Mouse (Mus musculus) intestine, embryonic 14.5 days (tissue): ENCODE measurements around the gene Rtl10. TPM values are rescaled to one million over a fixed set of nuclear protein-coding genes. Genes with fewer than 3 reads are reported as not detected.
A peak's percentile ranks its signal among the peaks of the same experiment; 100 is the strongest.

Experiments
- ATAC-seq: fragments of 200-750 bp; cut with Nextera tagmentation; replicated peaks from 2 replicates; pipeline ENCODE4 v1.8.0; 2017; ENCODE audit warnings: low read depth, moderate number of reproducible peaks, moderate TSS enrichment, moderate library complexity; ENCODE audit not compliant: low FRiP score, low TSS enrichment
- DNase-seq: peaks from one replicate; pipeline ENCODE4 v3.0.0-alpha.2; 2018; ENCODE audit warnings: low spot score
- H3K27ac ChIP-seq: fragments of 300-500 bp; sonication (generic); 2 replicates; pipeline ENCODE4 v1.5.1; 2014; ENCODE audit warnings: low read depth, mild to moderate bottlenecking, control low read depth
- H3K27me3 ChIP-seq: fragments of 300-500 bp; sonication (generic); replicated peaks from 2 replicates; pipeline ENCODE4 v1.6.1; 2014; ENCODE audit warnings: low read length, control low read depth; ENCODE audit not compliant: control insufficient read depth, insufficient read depth
- H3K36me3 ChIP-seq: fragments of 300-500 bp; sonication (generic); 2 replicates; pipeline ENCODE4 v1.6.1; 2014; ENCODE audit warnings: low read length, control low read depth; ENCODE audit not compliant: control insufficient read depth, insufficient read depth
- H3K4me1 ChIP-seq: fragments of 300-500 bp; sonication (generic); replicated peaks from 2 replicates; pipeline ENCODE4 v1.6.1; 2014; ENCODE audit warnings: low read length, control low read depth, mixed read lengths; ENCODE audit not compliant: control insufficient read depth, insufficient read depth
- H3K4me2 ChIP-seq: fragments of 300-500 bp; sonication (generic); 2 replicates; pipeline ENCODE4 v1.6.1; 2014; ENCODE audit warnings: low read length
- H3K4me3 ChIP-seq: fragments of 300-500 bp; sonication (generic); 2 replicates; pipeline ENCODE4 v1.5.1; 2014; ENCODE audit warnings: low read depth, low read length, control low read depth, mixed read lengths
- H3K9ac ChIP-seq: fragments of 300-500 bp; sonication (generic); 2 replicates; pipeline ENCODE4 v1.6.1; 2014; ENCODE audit warnings: mild to moderate bottlenecking, low read length
- H3K9me3 ChIP-seq: fragments of 300-500 bp; sonication (generic); 2 replicates; pipeline ENCODE4 v1.6.1; 2016; ENCODE audit warnings: low read length, control low read depth; ENCODE audit not compliant: control insufficient read depth
- WGBS: fragments of 180-500 bp; shearing (Covaris S2); extraction: QIAGEN DNeasy Blood & Tissue Kit; methylation state at CpG from one replicate; pipeline ENCODE4 v1.1.7; 2014; 5-methylcytosine and 5-hydroxymethylcytosine counted together
- polyA plus RNA-seq: library from polyadenylated mRNA; unstranded; fragments of >200 nt; fragmentation: Nextera tagmentation; extraction: Ambion mirVana; gene quantifications from 2 replicates; pipeline ENCODE4 v1.2.1, GENCODE M21; 2014

The Rtl10 gene
- polyA plus RNA-seq, 1 experiment from 2014 or later = 2.3 TPM

GRCm38 (mm10) chr16:18486126-18486525 lies 12.6 kb upstream of the Rtl10 start:
- Histone ChIP-seq H3K9me3 (no peaks in the 10 kb centered on the region), H3K4me1 (no peaks in the 10 kb centered on the region), H3K4me2 (no peak overlapping the region), H3K4me3 (no peak overlapping the region), H3K36me3 (no peaks in the 10 kb centered on the region), H3K27me3 (no peaks in the 10 kb centered on the region), H3K27ac (no peak overlapping the region), H3K9ac (no peak overlapping the region)
- ATAC-seq (no peak), DNase-seq (no peak)
- WGBS = 97% methylated on average over 2 of the region's 2 CpGs

GRCm38 (mm10) chr16:18490281-18490680 lies 8.4 kb upstream of the Rtl10 start:
- no peaks in the 10 kb centered on the region for H3K9me3 ChIP-seq
- ATAC-seq (no peak), DNase-seq (no peak)
- no peak overlapping the region for H3K9ac ChIP-seq
- H3K27me3 ChIP-seq = no peaks in the 10 kb centered on the region
- no peaks in the 10 kb centered on the region for H3K36me3 ChIP-seq
- no peaks in the 10 kb centered on the region for H3K4me1 ChIP-seq
- no peak overlapping the region for H3K4me2 ChIP-seq
- no peak overlapping the region for H3K4me3 ChIP-seq
- no peak overlapping the region for H3K27ac ChIP-seq
- WGBS = 96% methylated on average over 3 of the region's 3 CpGs

- Histone ChIP-seq H3K4me3 (no peak overlapping the region), H3K4me1 (no peaks in the 10 kb centered on the region), H3K27me3 (no peaks in the 10 kb centered on the region), H3K4me2 (no peak overlapping the region), H3K36me3 (no peaks in the 10 kb centered on the region), H3K9ac (no peak overlapping the region), H3K9me3 (no peaks in the 10 kb centered on the region), H3K27ac (no peak overlapping the region)
- DNase-seq = no peak
- no peak for ATAC-seq
- WGBS = 64% methylated on average over 1 of the region's 1 CpGs
These were observed 7.8 kb upstream of the Rtl10 start for GRCm38 (mm10) chr16:18490894-18491293.

GRCm38 (mm10) chr16:18497865-18498515 lies 711 bp upstream of the Rtl10 start:
- Histone ChIP-seq H3K4me3 (peak overlapping the region; percentile 73), H3K27ac (peak overlapping the region; percentile 84), H3K27me3 (no peaks in the 10 kb centered on the region), H3K36me3 (peaks cover 22% of the 10 kb centered on the region), H3K4me1 (peaks cover 17% of the 10 kb centered on the region), H3K9me3 (no peaks in the 10 kb centered on the region), H3K9ac (peak overlapping the region; percentile 83), H3K4me2 (peak overlapping the region; percentile 88)
- ATAC-seq = peak; percentile 26
- WGBS = 8% methylated on average over 6 of the region's 6 CpGs
- no peak for DNase-seq

- peaks cover 17% of the 10 kb centered on the region for H3K4me1 ChIP-seq
- H3K4me2 ChIP-seq = peak overlapping the region; percentile 88
- DNase-seq (no peak), ATAC-seq (peak; percentile 67)
- H3K9me3 ChIP-seq = no peaks in the 10 kb centered on the region
- H3K27ac ChIP-seq = 0 out of 2 replicates have a peak overlapping the region, but pooled peaks have one; percentile 22
- H3K36me3 ChIP-seq = peaks cover 23% of the 10 kb centered on the region
- H3K9ac ChIP-seq = peak overlapping the region; percentile 83
- no peaks in the 10 kb centered on the region for H3K27me3 ChIP-seq
- WGBS = under 1% methylated on average over 24 of the region's 24 CpGs
- peak overlapping the region; percentile 73 for H3K4me3 ChIP-seq
These were observed 295 bp downstream of the Rtl10 start for GRCm38 (mm10) chr16:18498996-18499395.

- Histone ChIP-seq H3K9ac (no peak overlapping the region), H3K4me2 (no peak overlapping the region), H3K27me3 (no peaks in the 10 kb centered on the region), H3K9me3 (no peaks in the 10 kb centered on the region), H3K4me1 (peaks cover 17% of the 10 kb centered on the region), H3K27ac (no peak overlapping the region), H3K36me3 (peaks cover 23% of the 10 kb centered on the region), H3K4me3 (no peak overlapping the region)
- ATAC-seq = no peak
- 96% methylated on average over 6 of the region's 6 CpGs for WGBS
- no peak for DNase-seq
These were observed 2.8 kb downstream of the Rtl10 start for GRCm38 (mm10) chr16:18501531-18501930.

GRCm38 (mm10) chr16:18503566-18504342 lies 5.1 kb downstream of the Rtl10 start:
- Histone ChIP-seq H3K9me3 (no peaks in the 10 kb centered on the region), H3K9ac (no peak overlapping the region), H3K27me3 (no peaks in the 10 kb centered on the region), H3K4me2 (no peak overlapping the region), H3K36me3 (peaks cover 23% of the 10 kb centered on the region), H3K4me3 (no peak overlapping the region), H3K4me1 (peaks cover 14% of the 10 kb centered on the region), H3K27ac (no peak overlapping the region)
- DNase-seq (no peak), ATAC-seq (no peak)
- WGBS = 90% methylated on average over 14 of the region's 14 CpGs

GRCm38 (mm10) chr16:18506524-18507199 lies 8.0 kb downstream of the Rtl10 start:
- Histone ChIP-seq H3K36me3 (peaks cover 13% of the 10 kb centered on the region), H3K4me2 (no peak overlapping the region), H3K4me1 (no peaks in the 10 kb centered on the region), H3K9me3 (no peaks in the 10 kb centered on the region), H3K27me3 (no peaks in the 10 kb centered on the region), H3K27ac (no peak overlapping the region), H3K9ac (no peak overlapping the region), H3K4me3 (no peak overlapping the region)
- no peak for DNase-seq
- no peak for ATAC-seq
- 93% methylated on average over 3 of the region's 3 CpGs for WGBS
